Comparison of ENCODE assay signal across 7 mouse cellular contexts in genomic region chr10:79986232-79986878, GRCm38 (mm10). TPM values are rescaled to one million over a fixed set of nuclear protein-coding genes. Genes with fewer than 3 reads are reported as not detected.
A peak's percentile ranks its signal among the peaks of the same experiment; 100 is the strongest.
DNase-seq lines count a peak whose midpoint lies in the region; ATAC-seq and TF ChIP-seq lines count a peak whose summit lies in the region.

No protein-coding gene starts in this region.

- peak overlapping the region; percentile 65 for H3K4me2 ChIP-seq in hindbrain, embryonic 11.5 days (replicated peaks; ENCODE audit: low read depth, low read length)
- peak overlapping the region; percentile 76 for H3K4me2 ChIP-seq in lung, embryonic 14.5 days
- H3K4me2 ChIP-seq in stomach, embryonic 16.5 days (ENCODE audit: low read depth, low read length), result peak overlapping the region; percentile 90

- peaks cover 20% of the 10 kb centered on the region for H3K36me3 ChIP-seq in E14TG2a.4 (ENCODE audit: insufficient read depth, low read length)
- H3K36me3 ChIP-seq in erythroblast, embryonic 14.5 days (ENCODE audit: control insufficient read depth), result peaks cover 18% of the 10 kb centered on the region
- no peaks in the 10 kb centered on the region for H3K36me3 ChIP-seq in hindbrain, embryonic 11.5 days (ENCODE audit: control insufficient read depth, insufficient read depth, low read length)
- H3K36me3 ChIP-seq in lung, embryonic 14.5 days (ENCODE audit: insufficient read depth), result peaks cover 11% of the 10 kb centered on the region; the same call in 1 of the 2 replicates
- H3K36me3 ChIP-seq in stomach, embryonic 16.5 days (ENCODE audit: control insufficient read depth, insufficient read depth, low read length), result peaks cover 7% of the 10 kb centered on the region; the same call in 1 of the 2 replicates

- 0 out of 2 replicates have a peak overlapping the region, but pooled peaks have one; percentile 49 for H3K9ac ChIP-seq in hindbrain, embryonic 11.5 days (ENCODE audit: low read depth, low read length)
- peak overlapping the region; percentile 65 for H3K9ac ChIP-seq in lung, embryonic 14.5 days
- peak overlapping the region; percentile 92 for H3K9ac ChIP-seq in stomach, embryonic 16.5 days (ENCODE audit: low read length)

- no peak for ATAC-seq in hindbrain, embryonic 11.5 days (ENCODE audit: low FRiP score)
- ATAC-seq in lung, embryonic 14.5 days (ENCODE audit: insufficient read depth), result no peak
- no peak for ATAC-seq in stomach, embryonic 16.5 days (ENCODE audit: insufficient read depth, low FRiP score)
- no peak for ATAC-seq in monocyte, adult 5-6 weeks (replicated peaks; ENCODE audit: insufficient number of reproducible peaks, low FRiP score, low TSS enrichment, poor library complexity, severe bottlenecking)

- peaks cover 22% of the 10 kb centered on the region for H3K27me3 ChIP-seq in E14TG2a.4 (ENCODE audit: insufficient read depth, low read length)
- peaks cover 38% of the 10 kb centered on the region for H3K27me3 ChIP-seq in erythroblast, embryonic 14.5 days (ENCODE audit: control insufficient read depth)
- H3K27me3 ChIP-seq in hindbrain, embryonic 11.5 days (ENCODE audit: control insufficient read depth, insufficient read depth, low read length), result peaks cover 38% of the 10 kb centered on the region
- H3K27me3 ChIP-seq in lung, embryonic 14.5 days (ENCODE audit: insufficient read depth, low read length), result no peaks in the 10 kb centered on the region
- H3K27me3 ChIP-seq in stomach, embryonic 16.5 days (ENCODE audit: control insufficient read depth, insufficient read depth, low read length), result no peaks in the 10 kb centered on the region

- peaks cover 76% of the 10 kb centered on the region for H3K4me1 ChIP-seq in E14TG2a.4 (replicated peaks; ENCODE audit: low read depth, low read length)
- H3K4me1 ChIP-seq in erythroblast, embryonic 14.5 days (ENCODE audit: control insufficient read depth), result peaks cover 85% of the 10 kb centered on the region
- peaks cover 10% of the 10 kb centered on the region for H3K4me1 ChIP-seq in hindbrain, embryonic 11.5 days (replicated peaks; ENCODE audit: control insufficient read depth, insufficient read depth, low read length)
- peaks cover 32% of the 10 kb centered on the region for H3K4me1 ChIP-seq in lung, embryonic 14.5 days (ENCODE audit: insufficient read depth)
- peaks cover 42% of the 10 kb centered on the region for H3K4me1 ChIP-seq in stomach, embryonic 16.5 days (ENCODE audit: control insufficient read depth, insufficient read depth, low read length)

- H3K27ac ChIP-seq in hindbrain, embryonic 11.5 days (ENCODE audit: low read depth, low read length), result no peak overlapping the region
- peak overlapping the region; percentile 99 for H3K27ac ChIP-seq in lung, embryonic 14.5 days (ENCODE audit: low read depth)
- H3K27ac ChIP-seq in stomach, embryonic 16.5 days (ENCODE audit: low read length), result peak overlapping the region; percentile 98

- peak; percentile 26 for DNase-seq in adipocyte (ENCODE audit: low spot score)
- DNase-seq in hindbrain, embryonic 11.5 days (ENCODE audit: low spot score), result no peak
- peak; percentile 45 for DNase-seq in lung, embryonic 14.5 days

- no peaks in the 10 kb centered on the region for H3K9me3 ChIP-seq in E14TG2a.4 (ENCODE audit: low read length)
- H3K9me3 ChIP-seq in erythroblast, embryonic 14.5 days (ENCODE audit: control insufficient read depth, low read length), result peaks cover 8% of the 10 kb centered on the region
- H3K9me3 ChIP-seq in hindbrain, embryonic 11.5 days (ENCODE audit: control insufficient read depth, low read length), result no peaks in the 10 kb centered on the region
- H3K9me3 ChIP-seq in lung, embryonic 14.5 days (ENCODE audit: low read depth, low read length), result 0 out of 2 replicates have a peak, but pooled peaks cover under 1% of the 10 kb centered on the region
- peaks cover 2% of the 10 kb centered on the region; the same call in 1 of the 2 replicates for H3K9me3 ChIP-seq in stomach, embryonic 16.5 days (replicated peaks; ENCODE audit: control insufficient read depth, low read length)

- TF ChIP-seq CTCF in E14TG2a.4 (conservative IDR thresholded peaks at IDR 0.05; ENCODE audit: low read length), result no peak
- no peak for TF ChIP-seq CTCF in lung, embryonic 14.5 days (IDR thresholded peaks at IDR 0.05; ENCODE audit: low read depth)

- WGBS in hindbrain, embryonic 11.5 days, result 49% methylated on average over 6 of the region's 6 CpGs
- 16% methylated on average over 6 of the region's 6 CpGs for WGBS in lung, embryonic 14.5 days
- 13% methylated on average over 6 of the region's 6 CpGs for WGBS in stomach, embryonic 16.5 days

- peak overlapping the region; percentile 86 for H3K4me3 ChIP-seq in E14TG2a.4 (replicated peaks; ENCODE audit: low read length)
- H3K4me3 ChIP-seq in erythroblast, embryonic 14.5 days (replicated peaks), result peak overlapping the region; percentile 91
- peak overlapping the region; percentile 66 for H3K4me3 ChIP-seq in hindbrain, embryonic 11.5 days (ENCODE audit: low read depth, low read length)
- peak overlapping the region; percentile 85 for H3K4me3 ChIP-seq in lung, embryonic 14.5 days (ENCODE audit: low read depth, low read length)
- peak overlapping the region; percentile 72 for H3K4me3 ChIP-seq in stomach, embryonic 16.5 days (replicated peaks; ENCODE audit: low read length)

RNA-seq across cellular contexts. Expression of gene Cnn2, which starts 2.0 kb away (rescaled TPM):
- 0.59 and 0.74 TPM in 2 replicates for polyA plus RNA-seq in erythroblast, embryonic 14.5 days (2012)
- 180 and 221 TPM in 2 replicates for polyA plus RNA-seq in hindbrain, embryonic 11.5 days (2014; fragmentation: Nextera tagmentation; extraction: Ambion mirVana)
- 354 and 364 TPM in 2 replicates for polyA plus RNA-seq in lung, embryonic 14.5 days (2014; fragmentation: Nextera tagmentation; extraction: Ambion mirVana)
- 333 and 334 TPM in 2 replicates for polyA plus RNA-seq in stomach, embryonic 16.5 days (2015; fragmentation: Nextera tagmentation; extraction: Ambion mirVana)
- total RNA-seq in monocyte, adult 5-6 weeks (2017), result 210 to 295 TPM (median 228 TPM) in 3 replicates

RNA-seq across cellular contexts. Expression of gene Tmem259, which starts 2.2 kb away (rescaled TPM):
- 47.6 and 49.5 TPM in 2 replicates for polyA plus RNA-seq in erythroblast, embryonic 14.5 days (2012)
- 14.6 and 16.1 TPM in 2 replicates for polyA plus RNA-seq in hindbrain, embryonic 11.5 days (2014; fragmentation: Nextera tagmentation; extraction: Ambion mirVana)
- polyA plus RNA-seq in lung, embryonic 14.5 days (2014; fragmentation: Nextera tagmentation; extraction: Ambion mirVana), result 19.3 and 23.4 TPM in 2 replicates
- polyA plus RNA-seq in stomach, embryonic 16.5 days (2015; fragmentation: Nextera tagmentation; extraction: Ambion mirVana), result 5.6 TPM in 2 replicates
- 49.0 to 80.6 TPM (median 59.1 TPM) in 3 replicates for total RNA-seq in monocyte, adult 5-6 weeks (2017)

RNA-seq across cellular contexts. Expression of gene Abca7, which starts 9.9 kb away (rescaled TPM):
- 7.6 and 7.9 TPM in 2 replicates for polyA plus RNA-seq in erythroblast, embryonic 14.5 days (2012)
- polyA plus RNA-seq in hindbrain, embryonic 11.5 days (2014; fragmentation: Nextera tagmentation; extraction: Ambion mirVana), result 2.6 TPM in 2 replicates
- 3.0 and 3.5 TPM in 2 replicates for polyA plus RNA-seq in lung, embryonic 14.5 days (2014; fragmentation: Nextera tagmentation; extraction: Ambion mirVana)
- 6.3 and 7.4 TPM in 2 replicates for polyA plus RNA-seq in stomach, embryonic 16.5 days (2015; fragmentation: Nextera tagmentation; extraction: Ambion mirVana)
- 33.6 to 53.0 TPM (median 45.9 TPM) in 3 replicates for total RNA-seq in monocyte, adult 5-6 weeks (2017)

RNA-seq across cellular contexts. Expression of gene Grin3b, which starts 15.8 kb away (rescaled TPM):
- polyA plus RNA-seq in erythroblast, embryonic 14.5 days (2012), result 0.01 TPM in 1 of 2 replicates, not detected in the other
- 0.29 and 0.49 TPM in 2 replicates for polyA plus RNA-seq in hindbrain, embryonic 11.5 days (2014; fragmentation: Nextera tagmentation; extraction: Ambion mirVana)
- 0.30 and 0.41 TPM in 2 replicates for polyA plus RNA-seq in lung, embryonic 14.5 days (2014; fragmentation: Nextera tagmentation; extraction: Ambion mirVana)
- 0.21 and 0.45 TPM in 2 replicates for polyA plus RNA-seq in stomach, embryonic 16.5 days (2015; fragmentation: Nextera tagmentation; extraction: Ambion mirVana)
- not detected in 3 replicates for total RNA-seq in monocyte, adult 5-6 weeks (2017)

RNA-seq across cellular contexts. Expression of gene Wdr18, which starts 26.4 kb away (rescaled TPM):
- polyA plus RNA-seq in erythroblast, embryonic 14.5 days (2012), result 4.4 and 4.9 TPM in 2 replicates
- polyA plus RNA-seq in hindbrain, embryonic 11.5 days (2014; fragmentation: Nextera tagmentation; extraction: Ambion mirVana), result 94.7 and 102 TPM in 2 replicates
- polyA plus RNA-seq in lung, embryonic 14.5 days (2014; fragmentation: Nextera tagmentation; extraction: Ambion mirVana), result 113 and 124 TPM in 2 replicates
- 76.7 and 86.9 TPM in 2 replicates for polyA plus RNA-seq in stomach, embryonic 16.5 days (2015; fragmentation: Nextera tagmentation; extraction: Ambion mirVana)
- total RNA-seq in monocyte, adult 5-6 weeks (2017), result 7.8 to 14.2 TPM (median 8.8 TPM) in 3 replicates

Comparison
In these comparisons a context has a peak if more than half of its experiments do, and no peak if none do; other contexts are left out.
1. RNA of gene Cnn2, which starts 2.0 kb away (polyA plus RNA-seq): 354 to 364 TPM in lung, embryonic 14.5 days, 333 to 334 TPM in stomach, embryonic 16.5 days and 180 to 221 TPM in hindbrain, embryonic 11.5 days; 0.59 to 0.74 TPM in erythroblast, embryonic 14.5 days; every median in the first group is over 100 times any median in the second.
2. Peak in every context shown above with its lines, with median percentiles within 50 percentile points of each other: H3K4me3 ChIP-seq, H3K4me2 ChIP-seq and H3K9ac ChIP-seq.